8 mouse cellular contexts compared by ENCODE assay signal in the genomic region with DNA sequence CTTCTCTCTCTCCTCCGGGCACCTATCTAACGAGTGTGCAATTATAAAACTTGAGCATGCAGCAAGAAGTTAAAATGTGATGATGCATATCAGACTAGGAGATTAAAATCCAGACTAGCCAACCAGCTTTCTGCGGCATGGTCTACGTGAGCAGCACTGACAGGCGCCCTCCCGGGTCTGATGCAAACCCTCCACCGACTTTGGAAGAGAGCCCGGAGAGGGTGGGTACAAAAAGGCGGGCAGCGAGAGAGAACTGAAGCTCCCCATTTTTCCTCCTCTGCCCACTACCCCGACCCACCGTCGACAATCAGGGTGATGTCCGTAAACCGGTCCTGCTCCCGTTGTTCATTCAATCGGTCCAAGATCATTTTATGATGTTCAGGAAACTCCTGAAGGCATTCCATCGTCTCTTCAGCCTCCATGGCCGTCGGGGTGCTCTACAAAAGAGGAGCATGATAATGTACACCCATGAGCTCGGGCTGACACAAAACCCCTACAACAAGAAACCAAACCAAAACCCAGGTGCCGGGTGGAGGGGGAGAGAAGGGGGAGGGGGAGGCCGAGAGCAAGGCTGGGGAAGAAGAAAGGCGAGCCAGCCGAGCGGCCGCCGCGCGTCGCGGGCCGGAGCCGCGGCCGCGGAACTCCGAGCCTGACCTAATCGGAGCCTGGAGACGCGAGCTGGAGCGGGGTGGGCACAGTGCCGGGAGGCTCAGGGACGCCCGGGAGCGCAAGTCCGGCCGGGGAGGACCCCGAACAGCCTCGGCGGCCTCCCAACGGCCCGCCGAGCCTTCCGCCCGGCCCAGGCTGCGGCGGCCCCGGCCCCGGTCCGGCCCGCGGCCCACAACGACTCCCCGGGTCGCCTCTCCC. TPM values are rescaled to one million over a fixed set of nuclear protein-coding genes. Genes with fewer than 3 reads are reported as not detected.
A peak's percentile ranks its signal among the peaks of the same experiment; 100 is the strongest.
DNase-seq lines count a peak whose midpoint lies in the region; ATAC-seq and TF ChIP-seq lines count a peak whose summit lies in the region.

No protein-coding gene starts in this region.

- H3K9me3 ChIP-seq in embryonic facial prominence, embryonic 12.5 days: no peaks in the 10 kb centered on the region
- no peaks in the 10 kb centered on the region for H3K9me3 ChIP-seq in limb, embryonic 12.5 days
- no peaks in the 10 kb centered on the region for H3K9me3 ChIP-seq in midbrain, embryonic 13.5 days

- H3K4me1 ChIP-seq in embryonic facial prominence, embryonic 12.5 days: peaks cover 8% of the 10 kb centered on the region
- peaks cover 4% of the 10 kb centered on the region; the same call in 1 of the 2 replicates for H3K4me1 ChIP-seq in kidney, adult 2 months (ENCODE audit: control insufficient read depth, insufficient read depth, low read length)
- peaks cover 9% of the 10 kb centered on the region for H3K4me1 ChIP-seq in limb, embryonic 12.5 days (replicated peaks)
- peaks cover 29% of the 10 kb centered on the region for H3K4me1 ChIP-seq in midbrain, embryonic 13.5 days (replicated peaks)

- no peak for TF ChIP-seq POLR2A in kidney, adult 2 months (IDR thresholded peaks at IDR 0.05; ENCODE audit: low read depth, low read length)

- peak overlapping the region; percentile 94 for H3K9ac ChIP-seq in embryonic facial prominence, embryonic 12.5 days
- H3K9ac ChIP-seq in limb, embryonic 12.5 days (replicated peaks): peak overlapping the region; percentile 96
- peak overlapping the region; percentile 94 for H3K9ac ChIP-seq in midbrain, embryonic 13.5 days (replicated peaks)

- WGBS in embryonic facial prominence, embryonic 12.5 days: 2% methylated on average over 42 of the region's 66 CpGs
- WGBS in kidney, adult 2 months: under 1% methylated on average over 60 of the region's 66 CpGs
- WGBS in limb, embryonic 12.5 days: 1% methylated on average over 46 of the region's 66 CpGs
- WGBS in midbrain, embryonic 13.5 days: under 1% methylated on average over 51 of the region's 66 CpGs

- TF ChIP-seq CTCF in kidney, adult 2 months (conservative IDR thresholded peaks at IDR 0.05; ENCODE audit: insufficient read depth, insufficient read length, low read depth, low read length): no peak

- peak; percentile 76 for DNase-seq in 416B (ENCODE audit: low read depth)
- DNase-seq in adrenal gland, postnatal 36 days: peak; percentile 67 to 80
- DNase-seq in heart, adult 18-20 months: peak; percentile 50 to 75
- peak; percentile 53 for DNase-seq in kidney, adult 2 months
- DNase-seq in spleen, postnatal 14 days (ENCODE audit: low spot score in 2 of 2): peak; percentile 26 to 38

- H3K27ac ChIP-seq in embryonic facial prominence, embryonic 12.5 days: peak overlapping the region; percentile 95
- H3K27ac ChIP-seq in kidney, adult 2 months (ENCODE audit: insufficient read depth, low read depth, low read length): peak overlapping the region; percentile 86
- H3K27ac ChIP-seq in limb, embryonic 12.5 days: peak overlapping the region; percentile 94
- peak overlapping the region; percentile 96 for H3K27ac ChIP-seq in midbrain, embryonic 13.5 days

- H3K36me3 ChIP-seq in embryonic facial prominence, embryonic 12.5 days: peaks cover 32% of the 10 kb centered on the region
- no peaks in the 10 kb centered on the region for H3K36me3 ChIP-seq in kidney, adult 2 months (ENCODE audit: control insufficient read depth, insufficient read depth, low read length)
- peaks cover 35% of the 10 kb centered on the region for H3K36me3 ChIP-seq in limb, embryonic 12.5 days
- peaks cover 27% of the 10 kb centered on the region for H3K36me3 ChIP-seq in midbrain, embryonic 13.5 days

- H3K4me2 ChIP-seq in embryonic facial prominence, embryonic 12.5 days (replicated peaks): peak overlapping the region; percentile 57
- H3K4me2 ChIP-seq in limb, embryonic 12.5 days: peak overlapping the region; percentile 64
- H3K4me2 ChIP-seq in midbrain, embryonic 13.5 days (replicated peaks): peak overlapping the region; percentile 56

- no peaks in the 10 kb centered on the region for H3K27me3 ChIP-seq in embryonic facial prominence, embryonic 12.5 days
- no peaks in the 10 kb centered on the region for H3K27me3 ChIP-seq in kidney, adult 2 months (replicated peaks; ENCODE audit: control insufficient read depth, insufficient read depth, low read length)
- no peaks in the 10 kb centered on the region for H3K27me3 ChIP-seq in limb, embryonic 12.5 days
- H3K27me3 ChIP-seq in midbrain, embryonic 13.5 days: no peaks in the 10 kb centered on the region

- peak; percentile 62 for ATAC-seq in embryonic facial prominence, embryonic 12.5 days (ENCODE audit: insufficient number of reproducible peaks, insufficient read depth, low FRiP score, low TSS enrichment)
- peak; percentile 58 for ATAC-seq in limb, embryonic 12.5 days (ENCODE audit: insufficient number of reproducible peaks, insufficient read depth, low FRiP score, low TSS enrichment, low read depth)
- ATAC-seq in midbrain, embryonic 13.5 days: peak; percentile 79

- peak overlapping the region; percentile 80 for H3K4me3 ChIP-seq in embryonic facial prominence, embryonic 12.5 days
- H3K4me3 ChIP-seq in kidney, adult 2 months (ENCODE audit: insufficient read depth, low read depth, low read length): peak overlapping the region; percentile 93
- H3K4me3 ChIP-seq in limb, embryonic 12.5 days (replicated peaks): peak overlapping the region; percentile 78
- H3K4me3 ChIP-seq in midbrain, embryonic 13.5 days (replicated peaks): peak overlapping the region; percentile 83

RNA-seq across cellular contexts. Expression of a gene that starts 0.6 kb away (rescaled TPM):
- total RNA-seq in adrenal gland, postnatal 36 days (2021): 10 to 100 TPM; 35.5 to 43.9 TPM
- polyA plus RNA-seq in embryonic facial prominence, embryonic 12.5 days (2016; fragmentation: Nextera tagmentation; extraction: Ambion mirVana): 49.8 and 50.1 TPM in 2 replicates
- total RNA-seq in heart, adult 18-20 months (2021): 10 to 100 TPM; 19.6 to 19.8 TPM
- 4.7 and 5.5 TPM in 2 replicates for polyA plus RNA-seq in kidney, adult 2 months (2012; rRNA removed)
- 48.7 and 50.2 TPM in 2 replicates for polyA plus RNA-seq in limb, embryonic 12.5 days (2016; fragmentation: Nextera tagmentation; extraction: Ambion mirVana)
- 42.8 and 43.8 TPM in 2 replicates for polyA plus RNA-seq in midbrain, embryonic 13.5 days (2015; fragmentation: Nextera tagmentation; extraction: Ambion mirVana)

RNA-seq across cellular contexts. Expression of a gene that starts 34.4 kb away (rescaled TPM):
- 1 to 10 TPM in 1 of 2 experiments, under 1 TPM in 1; 0.83 to 3.2 TPM for total RNA-seq in adrenal gland, postnatal 36 days (2021)
- polyA plus RNA-seq in embryonic facial prominence, embryonic 12.5 days (2016; fragmentation: Nextera tagmentation; extraction: Ambion mirVana): 1.1 and 1.3 TPM in 2 replicates
- 1 to 10 TPM in 1 of 2 experiments, under 1 TPM in 1; 0.98 to 1.4 TPM for total RNA-seq in heart, adult 18-20 months (2021)
- 0.88 and 1.0 TPM in 2 replicates for polyA plus RNA-seq in kidney, adult 2 months (2012; rRNA removed)
- polyA plus RNA-seq in limb, embryonic 12.5 days (2016; fragmentation: Nextera tagmentation; extraction: Ambion mirVana): 1.6 and 2.3 TPM in 2 replicates
- polyA plus RNA-seq in midbrain, embryonic 13.5 days (2015; fragmentation: Nextera tagmentation; extraction: Ambion mirVana): 2.9 and 3.1 TPM in 2 replicates

RNA-seq across cellular contexts. Expression of a gene that starts 39.9 kb away (rescaled TPM):
- total RNA-seq in adrenal gland, postnatal 36 days (2021): not detected
- not detected in 2 replicates for polyA plus RNA-seq in embryonic facial prominence, embryonic 12.5 days (2016; fragmentation: Nextera tagmentation; extraction: Ambion mirVana)
- not detected for total RNA-seq in heart, adult 18-20 months (2021)
- polyA plus RNA-seq in kidney, adult 2 months (2012; rRNA removed): not detected in 2 replicates
- not detected in 2 replicates for polyA plus RNA-seq in limb, embryonic 12.5 days (2016; fragmentation: Nextera tagmentation; extraction: Ambion mirVana)
- polyA plus RNA-seq in midbrain, embryonic 13.5 days (2015; fragmentation: Nextera tagmentation; extraction: Ambion mirVana): not detected in 2 replicates

RNA-seq across cellular contexts. Expression of a gene that starts 45.7 kb away (rescaled TPM):
- total RNA-seq in adrenal gland, postnatal 36 days (2021): not detected
- polyA plus RNA-seq in embryonic facial prominence, embryonic 12.5 days (2016; fragmentation: Nextera tagmentation; extraction: Ambion mirVana): not detected in 2 replicates
- total RNA-seq in heart, adult 18-20 months (2021): not detected
- polyA plus RNA-seq in kidney, adult 2 months (2012; rRNA removed): not detected in 2 replicates
- not detected in 2 replicates for polyA plus RNA-seq in limb, embryonic 12.5 days (2016; fragmentation: Nextera tagmentation; extraction: Ambion mirVana)
- not detected in 2 replicates for polyA plus RNA-seq in midbrain, embryonic 13.5 days (2015; fragmentation: Nextera tagmentation; extraction: Ambion mirVana)

Comparison
In these comparisons a context has a peak if more than half of its experiments do, and no peak if none do; other contexts are left out.
1. Peak in every context shown above with its lines: DNase-seq, ATAC-seq, H3K4me3 ChIP-seq and H3K27ac ChIP-seq.